Mouse (Mus musculus) adipocyte (in vitro differentiated cells): ENCODE results near the gene Mup20.
"Not testable (repeated sequence)": the region's sequence is repeated elsewhere in the genome, so short reads cannot be mapped to it uniquely, and the experiment has no call there.

ENCODE experiments used
- DNase-seq: peaks from one replicate; pipeline ENCODE4 v3.0.0-alpha.2; 2016; ENCODE audit warnings: low spot score

Gene Mup20

GRCm38 (mm10) chr4:62054058-62054457, at the start of gene Mup20:
Gene Mup20 (minus strand): TSS chr4:62054158.
- DNase-seq: not testable (repeated sequence)

GRCm38 (mm10) chr4:62103366-62103765, 49.4 kb upstream of the Mup20 start:
- DNase-seq: peak; percentile 48

- no peak for DNase-seq
Observed at GRCm38 (mm10) chr4:62087953-62088352, 34.0 kb upstream of the Mup20 start.

DNA sequence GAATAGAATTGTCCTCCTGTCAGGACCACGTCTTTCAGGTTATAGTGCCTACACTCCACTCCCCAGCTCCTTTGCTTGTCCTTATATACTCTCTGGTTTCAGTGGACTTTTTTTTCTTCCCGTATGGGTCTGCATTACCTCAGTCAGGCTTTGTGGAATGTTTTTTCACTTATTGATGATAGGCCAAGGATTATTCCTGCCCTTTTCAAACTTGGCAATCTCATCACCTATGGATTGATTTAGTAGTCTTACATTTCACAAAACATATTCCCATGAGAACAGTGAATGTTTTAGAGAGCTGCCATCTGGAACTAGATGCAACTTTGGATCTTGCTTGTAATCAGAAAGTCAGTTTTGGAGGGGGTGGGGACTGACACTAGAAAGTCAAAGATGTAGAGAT, 33.3 kb upstream of the Mup20 start, which contains the start of gene Mup3:
Mup3 (minus strand) TSS at position 102 of the 400 bp plus-strand sequence.
- no peak for DNase-seq

GRCm38 (mm10) chr4:62082755-62083154, 28.8 kb upstream of the Mup20 start:
- no peak for DNase-seq

- no peak for DNase-seq
Observed at GRCm38 (mm10) chr4:62075126-62075525, 21.2 kb upstream of the Mup20 start.

GRCm38 (mm10) chr4:62054780-62055179, 822 bp upstream of the Mup20 start:
- DNase-seq: not testable (repeated sequence)

DNA sequence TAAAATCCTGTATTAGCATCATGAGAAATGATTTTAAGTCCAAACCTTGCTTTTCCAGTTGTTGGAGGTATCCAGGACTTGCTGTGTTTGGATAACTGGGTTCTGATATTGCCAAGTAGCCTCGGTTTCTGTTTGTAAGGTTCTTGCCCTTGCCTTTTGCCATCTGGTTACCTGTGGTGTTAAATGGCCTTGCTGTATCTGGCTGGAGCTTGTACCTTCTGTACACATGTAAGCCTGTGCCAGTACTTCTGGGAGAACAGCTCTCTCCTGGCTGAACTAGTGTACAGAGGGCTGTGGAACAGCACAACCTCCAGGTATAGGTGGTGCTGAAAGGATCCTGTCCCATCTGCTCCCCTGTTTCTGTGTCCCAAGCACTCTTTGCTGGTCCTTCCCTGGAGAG, 27.7 kb downstream of the Mup20 start:
- DNase-seq: no peak

GRCm38 (mm10) chr4:62024256-62024959, 29.6 kb downstream of the Mup20 start:
- DNase-seq: no peak

DNA sequence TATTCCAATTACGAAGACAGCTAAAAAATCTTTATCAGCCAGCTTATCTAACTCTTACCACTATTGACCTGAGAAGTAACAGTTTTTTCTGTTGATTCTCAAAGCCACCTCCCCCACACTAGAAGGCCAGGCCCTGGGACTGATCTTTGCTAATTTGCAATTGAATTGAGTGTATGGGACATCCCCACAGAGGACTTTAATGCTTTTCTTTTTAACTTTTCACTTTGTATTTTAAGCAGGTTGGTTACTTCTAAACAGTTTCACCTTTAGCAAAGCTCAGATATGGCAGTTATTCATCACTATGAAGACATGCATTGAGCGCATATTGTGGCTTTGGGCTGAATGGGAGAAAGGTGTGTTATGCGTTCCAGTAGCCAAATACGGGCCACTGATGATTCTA, 30.3 kb downstream of the Mup20 start:
- DNase-seq: no peak

DNA sequence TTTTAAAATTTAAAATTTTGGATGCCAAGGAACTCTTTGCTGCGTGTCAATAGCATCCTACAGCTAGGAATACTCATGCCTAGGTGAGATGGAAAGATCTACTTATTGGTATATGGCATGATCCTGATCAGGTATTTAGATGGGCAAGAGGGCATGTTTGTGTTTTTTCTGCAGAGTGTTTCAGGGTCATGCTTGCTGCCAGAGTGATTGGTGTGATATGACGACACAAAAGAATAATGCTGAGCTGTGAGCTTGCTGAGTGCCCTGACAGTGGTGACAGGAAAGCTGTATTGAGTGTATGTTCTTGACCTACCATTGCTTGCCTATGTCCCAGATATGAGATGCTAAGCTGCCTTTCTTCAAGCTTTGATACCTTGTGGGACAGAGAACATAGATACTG, 30.8 kb downstream of the Mup20 start:
- no peak for DNase-seq

GRCm38 (mm10) chr4:62020511-62020910, 33.4 kb downstream of the Mup20 start:
- DNase-seq: not testable (repeated sequence)
